In genomic region chr4:130139214-130139492, GRCm38 (mm10) we compare ENCODE assay signal across 9 mouse cellular contexts. TPM values are rescaled to one million over a fixed set of nuclear protein-coding genes. Genes with fewer than 3 reads are reported as not detected.
DNase-seq lines count a peak whose midpoint lies in the region; ATAC-seq and TF ChIP-seq lines count a peak whose summit lies in the region.
"Had no signal": no experiment of that assay in that cellular context is flagged by ENCODE, and none has a peak within 500 bp of the region (broad histone marks: within the 10 kb centered on the region; RNA-seq: fewer than 3 reads in every experiment).

TSS of gene Hcrtr1 (minus strand) at chr4:130139359.

- no peak for TF ChIP-seq POLR2A in cortical plate, adult 2 months (IDR thresholded peaks at IDR 0.05; ENCODE audit: extremely low read depth, insufficient read depth, low read length)

- WGBS in kidney, postnatal 0 days, result 2% methylated on average over 12 of the region's 15 CpGs
- WGBS in hindbrain, embryonic 12.5 days, result 1% methylated on average over 15 of the region's 15 CpGs
- WGBS in midbrain, embryonic 14.5 days, result under 1% methylated on average over 15 of the region's 15 CpGs

- H3K9ac ChIP-seq in kidney, postnatal 0 days (ENCODE audit: low read depth, low read length), result no peak within 1 kb of the TSS; the same call in 1 of the 2 replicates
- peak within 1 kb of the TSS; percentile 51 for H3K9ac ChIP-seq in hindbrain, embryonic 12.5 days
- peak within 1 kb of the TSS; percentile 47 for H3K9ac ChIP-seq in midbrain, embryonic 14.5 days (replicated peaks; ENCODE audit: low read length)

- peak within 1 kb of the TSS; percentile 60 for H3K4me2 ChIP-seq in kidney, postnatal 0 days (ENCODE audit: low read length)
- peak within 1 kb of the TSS; percentile 78 for H3K4me2 ChIP-seq in hindbrain, embryonic 12.5 days (replicated peaks)
- peak within 1 kb of the TSS; percentile 88 for H3K4me2 ChIP-seq in midbrain, embryonic 14.5 days (ENCODE audit: low read length)

- no peaks in the 10 kb centered on the region for H3K9me3 ChIP-seq in kidney, postnatal 0 days (replicated peaks; ENCODE audit: low read length)
- H3K9me3 ChIP-seq in hindbrain, embryonic 12.5 days (replicated peaks), result no peaks in the 10 kb centered on the region
- H3K9me3 ChIP-seq in midbrain, embryonic 14.5 days (ENCODE audit: control insufficient read depth, low read length), result no peaks in the 10 kb centered on the region

- peaks cover 8% of the 10 kb centered on the region; the same call in 1 of the 2 replicates for H3K4me1 ChIP-seq in kidney, postnatal 0 days (replicated peaks; ENCODE audit: insufficient read depth, low read length)
- 0 out of 2 replicates have a peak, but pooled peaks cover 2% of the 10 kb centered on the region for H3K4me1 ChIP-seq in cortical plate, adult 2 months (ENCODE audit: control insufficient read depth, insufficient read depth, low read length)
- peaks cover 27% of the 10 kb centered on the region for H3K4me1 ChIP-seq in hindbrain, embryonic 12.5 days
- H3K4me1 ChIP-seq in midbrain, embryonic 14.5 days (ENCODE audit: control insufficient read depth, insufficient read depth, low read length), result peaks cover 18% of the 10 kb centered on the region

- DNase-seq in kidney, postnatal 0 days (ENCODE audit: low spot score), result no peak
- no peak for DNase-seq in kidney, adult 18-20 months
- DNase-seq in midbrain, embryonic 14.5 days, result no peak
- DNase-seq in right cerebral cortex, adult 2 months (ENCODE audit: low spot score in 2 of 2), result no peak
- no peak for DNase-seq in adrenal gland, adult 18-20 months (ENCODE audit: low spot score in 2 of 2)

- H3K27me3 ChIP-seq in kidney, postnatal 0 days (ENCODE audit: insufficient read depth, low read length), result peaks cover 19% of the 10 kb centered on the region
- H3K27me3 ChIP-seq in hindbrain, embryonic 12.5 days, result peaks cover 51% of the 10 kb centered on the region
- peaks cover 26% of the 10 kb centered on the region for H3K27me3 ChIP-seq in midbrain, embryonic 14.5 days (ENCODE audit: control insufficient read depth, insufficient read depth, low read length)
- H3K27me3 ChIP-seq: Patski had no signal

- no peaks in the 10 kb centered on the region for H3K36me3 ChIP-seq in kidney, postnatal 0 days (ENCODE audit: insufficient read depth, low read length)
- no peaks in the 10 kb centered on the region for H3K36me3 ChIP-seq in hindbrain, embryonic 12.5 days
- H3K36me3 ChIP-seq in midbrain, embryonic 14.5 days (ENCODE audit: control insufficient read depth, insufficient read depth, low read length), result no peaks in the 10 kb centered on the region

- ATAC-seq in kidney, postnatal 0 days (replicated peaks; ENCODE audit: low FRiP score, low read depth), result 0 out of 2 replicates have a peak, but pooled peaks have one; percentile 38
- 0 out of 2 replicates have a peak, but pooled peaks have one; percentile 4 for ATAC-seq in hindbrain, embryonic 12.5 days (ENCODE audit: low FRiP score)
- peak; percentile 46; the same call in 1 of the 2 replicates for ATAC-seq in midbrain, embryonic 14.5 days (ENCODE audit: low FRiP score, low TSS enrichment)
- no peak for ATAC-seq in megakaryocyte progenitor cell, adult 5-6 weeks (replicated peaks; ENCODE audit: poor library complexity)
- ATAC-seq: Patski had no signal

- no peak for TF ChIP-seq CTCF in kidney, postnatal 0 days (IDR thresholded peaks at IDR 0.05; ENCODE audit: low read depth)
- TF ChIP-seq CTCF in cortical plate, adult 2 months (IDR thresholded peaks at IDR 0.05; ENCODE audit: extremely low read depth, insufficient read depth, low read length), result no peak

- no peak within 1 kb of the TSS for H3K27ac ChIP-seq in kidney, postnatal 0 days
- no peak within 1 kb of the TSS for H3K27ac ChIP-seq in cortical plate, adult 2 months (ENCODE audit: insufficient read depth, low read length)
- no peak within 1 kb of the TSS for H3K27ac ChIP-seq in hindbrain, embryonic 12.5 days
- no peak within 1 kb of the TSS for H3K27ac ChIP-seq in midbrain, embryonic 14.5 days (replicated peaks; ENCODE audit: low read depth, low read length)

- peak within 1 kb of the TSS; percentile 27 for H3K4me3 ChIP-seq in kidney, postnatal 0 days (replicated peaks; ENCODE audit: low read depth, low read length)
- peak within 1 kb of the TSS; percentile 22 for H3K4me3 ChIP-seq in cortical plate, adult 2 months (ENCODE audit: insufficient read depth, low read length)
- peak within 1 kb of the TSS; percentile 33 for H3K4me3 ChIP-seq in hindbrain, embryonic 12.5 days
- peak within 1 kb of the TSS; percentile 41 for H3K4me3 ChIP-seq in midbrain, embryonic 14.5 days (replicated peaks; ENCODE audit: low read depth, low read length)

RNA-seq across cellular contexts. Expression of gene Hcrtr1, which starts in this region (rescaled TPM):
- 0.36 and 0.46 TPM in 2 replicates for polyA plus RNA-seq in kidney, postnatal 0 days (2015; fragmentation: Nextera tagmentation; extraction: Ambion mirVana)
- 3.9 and 4.5 TPM in 2 replicates for polyA plus RNA-seq in cortical plate, adult 2 months (2012; rRNA removed)
- polyA plus RNA-seq in hindbrain, embryonic 12.5 days (2016; fragmentation: Nextera tagmentation; extraction: Ambion mirVana), result 1.0 and 1.3 TPM in 2 replicates
- 1.6 TPM in 2 replicates for polyA plus RNA-seq in midbrain, embryonic 14.5 days (2014; fragmentation: Nextera tagmentation; extraction: Ambion mirVana)
- under 1 TPM; 0.46 to 0.77 TPM for total RNA-seq in adrenal gland, adult 18-20 months (2021)
- total RNA-seq in megakaryocyte progenitor cell, adult 5-6 weeks (2015), result not detected in 2 replicates
- not detected in 2 replicates for total RNA-seq in megakaryocyte progenitor cell, adult 5-6 weeks (2017)

Comparison
In these comparisons a context has a peak if more than half of its experiments do, and no peak if none do; other contexts are left out.
1. Peak in ATAC-seq, H3K4me3 ChIP-seq and H3K4me2 ChIP-seq in kidney, postnatal 0 days; RNA of the gene not detected or under 1 TPM.